Mouse (Mus musculus): ENCODE results near the gene Vps45.
A peak's percentile ranks its signal among the peaks of the same experiment; 100 is the strongest.
"Not testable (repeated sequence)": the region's sequence is repeated elsewhere in the genome, so short reads cannot be mapped to it uniquely, and the experiment has no call there.

The Vps45 gene

GRCm38 (mm10) chr3:96078066-96078465 is 19.8 kb upstream of the Vps45 start:
- DNase-seq: no peak

- DNase-seq: no peak
These were observed 14.7 kb upstream of the Vps45 start for GRCm38 (mm10) chr3:96072921-96073486.

GRCm38 (mm10) chr3:96070241-96070640 is 12.0 kb upstream of the Vps45 start:
- DNase-seq: no peak

- no peak for DNase-seq
These were observed 11.3 kb upstream of the Vps45 start for GRCm38 (mm10) chr3:96069542-96069941.

- no peak for DNase-seq
These were observed 10.8 kb upstream of the Vps45 start for GRCm38 (mm10) chr3:96069046-96069445.

GRCm38 (mm10) chr3:96066741-96067140 is 8.5 kb upstream of the Vps45 start:
- no peak for DNase-seq

GRCm38 (mm10) chr3:96065754-96066375 is 7.6 kb upstream of the Vps45 start:
- peak; percentile 87 for DNase-seq

GRCm38 (mm10) chr3:96065147-96065546 is 6.9 kb upstream of the Vps45 start:
- no peak for DNase-seq

- DNase-seq: no peak
These were observed 6.0 kb upstream of the Vps45 start for GRCm38 (mm10) chr3:96064217-96064616.

GRCm38 (mm10) chr3:96063299-96063698 is 5.0 kb upstream of the Vps45 start:
- DNase-seq: no peak

- DNase-seq: peak; percentile 73
These were observed 1.9 kb upstream of the Vps45 start for GRCm38 (mm10) chr3:96060146-96060545.

- peak; percentile 96 for DNase-seq
These were observed 490 bp downstream of the Vps45 start for GRCm38 (mm10) chr3:96057747-96058204.

- no peak for DNase-seq
These were observed 2.2 kb downstream of the Vps45 start for GRCm38 (mm10) chr3:96056031-96056430.

GRCm38 (mm10) chr3:96055294-96055693 is 3.0 kb downstream of the Vps45 start:
- DNase-seq: no peak

- DNase-seq: peak; percentile 84
These were observed 6.4 kb downstream of the Vps45 start for GRCm38 (mm10) chr3:96051839-96052238.

- no peak for DNase-seq
These were observed 7.1 kb downstream of the Vps45 start for GRCm38 (mm10) chr3:96051186-96051585.

GRCm38 (mm10) chr3:96050779-96051178 is 7.5 kb downstream of the Vps45 start:
- peak; percentile 43 for DNase-seq

- DNase-seq: not testable (repeated sequence)
These were observed 13.7 kb downstream of the Vps45 start for GRCm38 (mm10) chr3:96044559-96044958.

- no peak for DNase-seq
These were observed 15.2 kb downstream of the Vps45 start for GRCm38 (mm10) chr3:96043104-96043503.

GRCm38 (mm10) chr3:96041079-96041478 is 17.2 kb downstream of the Vps45 start:
- DNase-seq: no peak

- no peak for DNase-seq
These were observed 17.6 kb downstream of the Vps45 start for GRCm38 (mm10) chr3:96040663-96041006.

GRCm38 (mm10) chr3:96039857-96040662 is 18.2 kb downstream of the Vps45 start:
- no peak for DNase-seq

GRCm38 (mm10) chr3:96038851-96039250 is 19.4 kb downstream of the Vps45 start:
- no peak for DNase-seq

GRCm38 (mm10) chr3:96038156-96038555 is 20.1 kb downstream of the Vps45 start:
- DNase-seq: no peak
